Mouse (Mus musculus) brain, embryonic 14.5 days (tissue): Measurements from ENCODE around the gene Ncf2. TPM values are rescaled to one million over a fixed set of nuclear protein-coding genes. Genes with fewer than 3 reads are reported as not detected.

Experiments used
- DNase-seq: peaks from one replicate; pipeline ENCODE4 v3.0.0-alpha.2; 2011; ENCODE audit warnings: low read depth
- CTCF ChIP-seq: fragments of 200-500 bp; IDR thresholded peaks from 2 replicates; pipeline ENCODE4 v1.5.1; 2012; ENCODE audit warnings: inconsistent platforms, mild to moderate bottlenecking, moderate library complexity, borderline replicate concordance; ENCODE audit not compliant: insufficient read depth, insufficient read length; ENCODE audit errors: extremely low read depth
- POLR2A ChIP-seq: fragments of 200-500 bp; IDR thresholded peaks from 2 replicates; pipeline ENCODE4 v1.6.1; 2012; ENCODE audit warnings: mild to moderate bottlenecking, inconsistent platforms, borderline replicate concordance; ENCODE audit not compliant: poor library complexity, insufficient read depth, insufficient read length, severe bottlenecking; ENCODE audit errors: extremely low read depth
- polyA plus RNA-seq: library from polyadenylated mRNA; depleted of rRNA; stranded (reverse); fragments of >200 nt; gene quantifications from 2 replicates; pipeline ENCODE4 v1.2.3, GENCODE M21; 2012

Ncf2 gene
- polyA plus RNA-seq, 1 experiment: 2.3 TPM

DNA sequence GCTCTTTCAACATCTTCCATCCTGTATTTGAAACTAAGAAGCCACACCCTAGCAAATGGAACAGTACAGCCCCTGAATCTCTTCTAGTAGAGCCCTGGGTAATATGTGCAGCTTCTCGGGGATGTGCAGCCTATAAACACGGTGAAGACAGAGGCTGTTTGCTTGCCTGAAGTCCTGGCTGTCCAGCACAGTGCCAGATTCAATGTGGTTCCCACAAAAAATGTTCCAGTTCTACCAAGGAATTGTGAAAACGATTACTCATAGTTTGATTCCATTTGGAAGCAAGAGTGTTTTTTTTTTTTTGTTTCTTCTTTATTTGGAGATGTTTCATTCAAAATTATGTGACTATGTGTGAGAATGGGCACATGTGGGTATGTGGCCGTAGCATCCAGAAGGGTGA is 21.8 kb downstream of the Ncf2 start:
- TF ChIP-seq CTCF: no peak
- no peak for TF ChIP-seq POLR2A
- DNase-seq: no peak

- no peak for DNase-seq
- TF ChIP-seq POLR2A: no peak
- TF ChIP-seq CTCF: no peak
Observed at GRCm38 (mm10) chr1:152824206-152824605, 24.2 kb downstream of the Ncf2 start.

- TF ChIP-seq CTCF (no peak), POLR2A (no peak)
- no peak for DNase-seq
Observed at GRCm38 (mm10) chr1:152826446-152826845, 26.5 kb downstream of the Ncf2 start.

DNA sequence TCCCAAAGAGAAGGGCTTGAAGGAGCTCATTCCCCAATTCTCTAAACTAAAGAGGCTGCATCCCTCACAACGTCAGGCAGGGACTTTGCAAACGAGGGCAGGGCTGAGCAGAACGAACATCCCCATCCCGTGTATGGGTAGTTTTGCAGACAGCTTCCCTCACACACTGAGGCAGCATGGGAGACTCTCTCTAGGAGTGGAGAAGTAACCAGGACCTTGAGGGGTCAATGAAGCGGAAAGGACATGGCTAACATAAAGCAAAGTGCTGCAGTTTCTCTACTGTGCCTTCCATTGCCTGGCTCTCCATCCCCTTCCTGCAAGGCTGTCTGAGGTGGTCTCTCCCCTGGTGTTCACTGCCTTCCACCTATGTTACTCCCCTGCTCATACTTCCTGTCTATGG is 28.2 kb downstream of the Ncf2 start:
- DNase-seq: no peak
- TF ChIP-seq POLR2A (no peak), CTCF (no peak)

- TF ChIP-seq CTCF: no peak
- no peak for TF ChIP-seq POLR2A
- DNase-seq: no peak
Observed at GRCm38 (mm10) chr1:152828637-152829355, 28.8 kb downstream of the Ncf2 start.

- no peak for DNase-seq
- TF ChIP-seq CTCF (no peak), POLR2A (no peak)
Observed at GRCm38 (mm10) chr1:152830054-152830453, 30.1 kb downstream of the Ncf2 start.

- no peak for TF ChIP-seq POLR2A
- TF ChIP-seq CTCF: no peak
- DNase-seq: peak; percentile 79
Observed at GRCm38 (mm10) chr1:152831003-152831402, 31.0 kb downstream of the Ncf2 start.

DNA sequence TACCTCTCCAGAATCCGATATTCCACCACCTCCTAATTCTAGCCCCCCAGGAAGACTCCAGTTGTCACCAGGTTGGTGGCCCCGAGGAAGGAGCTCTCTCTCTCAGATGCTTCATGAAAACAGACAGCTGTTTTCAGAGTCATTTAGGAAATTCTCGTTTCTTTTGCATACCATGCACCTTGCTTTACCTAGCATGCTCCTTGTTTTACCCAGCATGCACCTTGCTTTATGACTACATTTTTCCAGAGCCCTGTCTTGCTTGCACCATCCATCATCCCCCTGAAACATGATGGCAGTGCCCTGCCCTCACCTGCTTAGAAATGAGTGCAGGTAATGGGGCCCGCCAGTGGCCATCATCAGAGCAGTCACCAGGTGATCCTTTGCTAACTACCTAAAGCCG is 31.6 kb downstream of the Ncf2 start:
- no peak for DNase-seq
- TF ChIP-seq POLR2A: no peak
- no peak for TF ChIP-seq CTCF

DNA sequence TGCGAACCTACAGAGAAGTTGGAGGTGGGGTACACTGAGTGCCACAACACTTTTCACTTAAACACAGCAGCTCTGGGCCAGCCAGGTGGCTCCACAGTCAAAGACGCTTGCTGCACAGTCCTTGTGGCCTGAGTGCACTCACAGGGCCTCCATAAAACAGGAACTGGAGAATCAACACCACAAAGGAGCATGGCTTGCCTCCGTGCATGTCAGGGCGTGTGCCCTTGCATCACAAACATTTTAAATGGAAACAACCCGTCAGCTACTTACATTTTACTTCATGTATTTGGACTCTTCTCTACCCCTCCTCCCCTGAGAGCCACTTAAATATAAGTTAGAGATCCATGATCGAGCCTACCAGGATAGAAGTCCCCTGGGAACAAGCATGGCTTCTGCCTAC is 32.3 kb downstream of the Ncf2 start:
- TF ChIP-seq CTCF: no peak
- TF ChIP-seq POLR2A: no peak
- DNase-seq: no peak

GRCm38 (mm10) chr1:152835061-152835460 is 35.1 kb downstream of the Ncf2 start:
- no peak for DNase-seq
- no peak for TF ChIP-seq POLR2A
- TF ChIP-seq CTCF: no peak

- TF ChIP-seq CTCF: no peak
- no peak for TF ChIP-seq POLR2A
- DNase-seq: no peak
Observed at GRCm38 (mm10) chr1:152838026-152838702, 38.2 kb downstream of the Ncf2 start.

DNA sequence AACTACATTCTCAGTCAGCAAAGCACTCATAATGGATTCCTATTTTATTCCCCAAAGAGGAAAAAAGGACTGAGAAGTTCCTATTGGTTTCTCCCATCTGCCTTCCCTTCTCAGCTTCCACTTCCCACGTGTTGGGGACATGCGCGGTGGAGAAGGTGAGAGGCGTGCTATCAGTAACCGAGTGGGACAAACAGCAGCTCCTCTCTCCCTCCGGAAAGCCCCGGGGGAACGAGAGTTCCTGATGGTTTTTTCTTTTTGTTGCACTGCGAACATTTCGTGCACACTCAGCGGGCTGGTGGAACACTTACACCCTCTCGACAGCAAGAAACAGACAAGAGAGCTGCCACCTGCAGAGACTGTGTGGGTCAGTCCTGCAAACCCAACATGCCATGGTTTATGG is 38.8 kb downstream of the Ncf2 start:
- TF ChIP-seq CTCF (no peak), POLR2A (no peak)

GRCm38 (mm10) chr1:152840343-152840742 is 40.3 kb downstream of the Ncf2 start:
- no peak for DNase-seq
- no peak for TF ChIP-seq CTCF
- no peak for TF ChIP-seq POLR2A

More for the DNA sequence above, 38.8 kb downstream of the Ncf2 start:
- no peak for DNase-seq
